Mouse (Mus musculus) right cerebral cortex, adult 2 months (tissue): ENCODE results near the gene Vps54.
"Not testable (repeated sequence)": the region's sequence is repeated elsewhere in the genome, so short reads cannot be mapped to it uniquely, and the experiment has no call there.

ENCODE experiments used
- DNase-seq, 2 experiments: peaks; one replicate each; pipeline ENCODE4 v3.0.0; 2021 to 2022; ENCODE audit warnings: low spot score in 2 of 2

The Vps54 gene

DNA sequence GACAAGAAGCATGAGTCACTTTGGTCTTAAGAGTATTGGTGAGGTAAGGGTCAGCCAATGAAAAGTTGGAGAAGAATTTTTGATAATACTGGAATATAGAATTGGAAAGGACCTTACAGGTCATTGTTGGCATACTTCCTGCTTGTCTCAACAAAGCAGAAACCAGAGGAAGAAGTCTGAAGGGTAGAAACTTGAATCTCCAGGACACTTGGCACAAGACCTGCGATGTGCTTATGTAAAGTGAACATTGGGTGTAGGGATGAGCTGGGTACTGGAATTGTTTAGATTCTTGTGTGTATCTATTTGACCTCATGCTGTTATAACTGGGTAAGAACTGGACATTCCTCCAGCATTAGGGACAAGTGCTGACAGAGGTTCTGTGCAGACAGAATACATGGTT lies 2.3 kb downstream of the Vps54 start:
- no peak for DNase-seq

DNA sequence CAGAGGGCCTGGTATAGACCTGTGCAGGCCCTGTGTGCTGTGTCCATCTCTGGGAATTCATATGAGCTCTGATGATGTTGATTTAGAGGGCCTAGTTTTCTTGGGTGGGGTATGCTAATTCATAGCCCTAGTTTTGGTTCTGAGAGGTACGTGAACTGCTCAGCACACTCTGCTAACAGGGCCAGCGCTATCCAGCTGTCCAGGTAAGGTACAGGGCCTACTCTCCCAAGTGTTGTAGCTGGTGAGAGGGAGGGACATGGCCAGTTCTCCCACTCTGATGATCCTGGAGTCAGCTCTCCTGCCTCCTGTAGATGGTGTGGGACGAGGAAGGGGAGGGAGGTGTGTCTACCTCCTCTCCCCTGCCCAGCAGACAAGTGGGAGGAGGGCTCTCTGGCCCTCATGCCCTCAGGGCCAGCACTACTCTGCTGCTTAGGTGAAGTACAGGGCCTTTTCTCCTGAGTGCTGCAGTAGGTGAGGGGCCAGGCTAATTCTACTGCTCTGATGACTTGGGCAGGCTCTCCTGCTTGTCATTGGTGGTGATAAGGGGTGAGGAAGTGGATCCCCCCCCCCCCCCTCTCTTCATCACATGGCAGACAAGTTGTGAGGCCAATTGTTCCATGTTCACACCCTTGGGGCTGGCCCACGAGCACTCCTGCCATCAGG lies 8.3 kb downstream of the Vps54 start:
- no peak for DNase-seq

DNA sequence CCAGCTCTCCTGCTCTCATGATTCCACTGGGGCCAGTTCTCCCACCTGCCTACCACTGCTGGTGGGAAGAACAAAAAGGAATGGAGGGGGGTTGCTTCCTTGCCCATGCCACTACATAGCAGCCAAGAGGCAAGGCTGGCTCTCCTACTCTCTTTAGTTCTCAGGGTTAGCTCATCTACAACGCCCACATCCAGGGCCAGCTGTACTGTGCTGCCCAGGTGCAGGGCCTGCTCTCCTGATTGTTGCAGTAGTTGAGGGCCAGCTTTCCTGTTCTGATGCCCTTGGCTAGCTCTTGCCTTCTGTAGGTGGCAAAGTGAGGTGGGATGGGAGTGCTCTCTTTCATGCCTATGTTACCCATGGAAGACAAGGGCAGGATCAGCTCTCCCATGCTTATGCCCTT lies 8.9 kb downstream of the Vps54 start:
- no peak for DNase-seq

DNA sequence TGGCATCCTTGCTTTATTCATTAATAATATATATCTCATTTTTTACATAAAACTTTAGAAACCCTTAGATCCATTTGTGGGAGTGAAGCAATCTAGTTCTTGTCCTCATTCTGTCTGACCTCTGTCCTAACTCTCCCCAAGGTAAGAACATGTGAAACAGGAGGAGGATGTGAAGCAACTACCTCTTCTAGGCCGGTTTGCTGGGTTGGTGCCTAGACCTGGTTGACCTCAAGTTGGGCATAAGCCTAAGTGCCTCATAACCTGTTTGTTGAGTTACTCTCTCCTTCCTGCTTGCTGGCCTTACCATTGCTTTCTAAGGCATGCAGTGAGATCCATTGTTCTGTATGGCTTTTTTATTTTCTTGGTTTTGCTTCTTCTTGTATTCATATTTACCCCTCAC lies 11.3 kb downstream of the Vps54 start:
- DNase-seq = no peak

DNA sequence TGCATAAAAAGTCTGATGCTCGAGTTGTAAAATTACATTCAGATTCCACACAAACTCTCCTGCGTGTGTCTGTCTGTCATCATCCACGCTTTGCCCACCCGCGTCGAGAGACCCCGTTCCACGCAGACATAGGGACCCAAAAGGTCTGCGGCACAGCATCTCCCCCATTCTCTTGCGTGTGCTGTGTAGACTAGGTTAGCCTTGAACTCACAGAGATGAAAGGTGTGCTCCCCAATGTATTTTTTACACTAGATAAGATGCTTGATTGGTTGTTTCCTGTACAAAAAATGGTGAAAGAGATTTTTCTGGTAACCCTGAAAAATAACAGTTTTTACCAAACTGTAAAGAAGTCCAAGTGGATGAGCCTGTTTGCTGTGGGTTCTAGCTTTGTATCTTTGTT lies 19.5 kb downstream of the Vps54 start:
- not testable (repeated sequence) for DNase-seq

DNA sequence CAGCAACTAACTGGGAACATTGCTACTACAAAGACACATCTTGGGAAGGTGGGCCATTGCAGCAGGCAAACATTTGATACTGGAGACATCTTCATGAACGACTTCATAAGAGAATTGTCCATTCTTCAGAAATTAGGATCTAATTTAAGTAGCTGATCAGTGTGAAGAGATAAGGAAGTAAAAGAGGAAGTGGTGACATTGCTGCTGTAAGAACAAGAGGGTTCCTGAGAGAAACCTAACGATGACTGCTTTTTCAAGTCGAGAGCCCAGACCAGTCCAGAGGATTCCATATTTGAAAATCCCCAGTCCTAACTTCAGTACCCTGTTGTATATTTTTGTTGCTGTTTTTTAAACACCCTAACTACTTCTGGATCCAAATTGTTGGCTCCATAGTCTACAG lies 26.3 kb downstream of the Vps54 start:
- DNase-seq = no peak

DNA sequence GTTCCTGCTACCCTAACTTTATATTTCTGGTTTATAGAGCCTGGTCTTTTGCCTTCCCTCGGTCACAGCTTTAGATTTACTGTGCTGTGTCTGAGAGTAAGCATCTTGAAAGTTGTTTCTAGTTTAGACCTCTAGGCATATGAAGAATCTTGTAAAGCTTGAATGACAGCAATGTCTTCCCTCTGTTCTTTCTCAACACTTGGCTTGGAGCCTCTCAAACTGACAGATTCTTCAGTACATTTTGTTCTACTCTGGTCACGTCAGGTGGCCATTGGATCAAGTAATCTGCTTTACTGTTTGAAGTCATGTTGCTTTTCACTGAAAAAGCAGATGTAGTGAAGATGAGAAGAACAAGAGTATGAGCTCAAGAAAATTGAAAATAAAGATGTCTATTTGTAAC lies 37.1 kb downstream of the Vps54 start:
- DNase-seq = no peak

DNA sequence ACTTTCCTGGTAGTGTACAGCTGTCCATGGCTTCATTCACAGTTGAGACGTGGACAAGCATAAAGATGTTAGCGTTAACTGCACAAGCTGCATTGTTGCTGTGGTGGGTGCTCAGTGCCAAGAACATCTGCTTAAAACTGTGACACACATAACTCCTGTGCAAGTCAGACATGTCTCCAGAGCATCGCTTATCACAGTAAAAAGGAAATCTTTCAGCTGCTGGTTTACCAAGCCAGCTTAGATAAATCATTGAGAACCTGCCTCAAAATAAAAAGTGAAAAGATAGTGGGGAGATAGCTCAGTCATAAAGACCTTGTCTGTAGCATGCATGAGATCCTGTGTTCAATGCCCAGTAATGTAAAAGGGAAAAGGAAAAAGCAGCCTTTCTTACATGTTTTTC lies 47.3 kb downstream of the Vps54 start:
- DNase-seq = no peak

DNA sequence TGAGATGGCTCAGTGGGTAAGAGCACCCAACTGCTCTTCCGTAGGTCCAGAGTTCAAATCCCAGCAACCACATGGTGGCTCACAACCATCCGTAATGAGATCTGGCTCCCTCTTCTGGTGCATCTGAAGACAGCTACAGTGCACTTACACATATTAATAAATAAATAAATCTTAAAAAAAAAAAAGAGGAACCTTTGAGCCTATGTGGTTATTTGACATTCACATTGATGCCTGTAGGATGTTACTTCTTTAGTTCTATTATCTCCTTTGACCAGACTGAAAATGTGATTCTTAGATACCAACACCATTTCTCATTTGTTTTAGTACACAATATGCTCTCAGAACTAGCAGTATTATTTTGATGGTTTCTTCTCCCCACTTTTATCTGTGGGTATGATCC lies 49.1 kb downstream of the Vps54 start:
- DNase-seq = not testable (repeated sequence)

DNA sequence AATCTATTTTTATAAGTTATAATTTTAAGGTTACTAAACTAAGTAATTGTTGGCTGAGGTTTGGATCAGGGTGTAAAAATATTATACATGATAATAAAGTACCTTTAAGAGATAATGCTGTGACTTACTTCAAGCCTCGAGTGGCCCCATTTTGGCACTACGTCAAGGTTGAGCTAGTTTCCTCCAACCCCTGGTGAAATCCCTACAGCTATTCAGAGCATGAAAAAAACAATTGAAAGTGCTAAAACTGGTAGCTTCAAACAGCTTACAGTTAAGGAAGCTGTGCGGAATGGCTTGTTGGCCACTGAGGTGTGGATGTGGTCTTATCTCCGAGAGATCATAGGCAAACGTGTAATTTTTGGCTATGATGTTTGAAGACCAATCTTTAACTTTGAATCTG lies 56.4 kb downstream of the Vps54 start:
- no peak for DNase-seq

DNA sequence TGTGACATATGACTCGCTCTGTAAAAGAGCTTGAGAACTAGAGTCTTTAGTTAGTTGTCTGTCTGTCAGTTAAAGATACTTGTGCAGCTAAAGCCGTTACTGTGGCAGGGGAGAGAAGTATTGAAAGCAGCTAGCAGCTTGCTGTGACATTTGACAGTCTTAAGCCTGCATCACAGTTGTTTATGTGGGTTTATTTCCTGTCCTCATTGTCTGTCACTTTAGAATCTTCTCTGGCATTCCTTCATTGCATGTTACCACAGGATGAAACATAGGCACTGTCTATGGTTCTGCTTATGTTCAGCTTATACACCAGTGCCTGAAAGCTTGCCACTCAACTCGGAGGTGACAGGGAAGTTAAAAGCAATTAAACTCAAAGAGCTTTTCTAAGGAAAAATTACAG lies 64.5 kb downstream of the Vps54 start:
- DNase-seq = no peak

DNA sequence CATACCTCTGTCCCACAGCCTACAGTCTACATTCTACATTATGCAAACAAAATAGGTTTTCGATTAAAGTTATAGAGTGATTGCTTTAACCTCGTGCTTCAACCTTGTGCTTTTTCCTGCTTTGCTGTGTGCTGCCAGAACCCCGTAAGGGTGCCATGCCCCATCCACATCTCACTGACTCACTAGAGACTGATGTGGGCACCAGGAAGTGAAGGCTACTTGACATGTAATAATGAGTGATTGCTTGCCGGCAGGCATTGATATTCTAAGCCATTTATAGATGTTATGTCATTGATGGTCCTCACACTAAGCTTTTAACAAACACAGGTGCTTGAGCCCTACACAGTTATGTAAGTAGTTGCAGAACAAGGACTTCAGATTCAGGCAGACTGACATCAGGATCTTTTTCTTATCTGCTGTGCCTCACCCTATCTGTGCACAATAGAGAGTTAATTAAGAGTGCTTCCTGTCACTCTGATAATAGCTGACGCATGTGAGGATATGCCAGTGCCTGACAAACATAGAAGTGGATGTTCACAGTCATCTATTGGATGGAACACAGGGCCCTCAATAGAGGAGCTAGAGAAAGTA lies 68.1 kb downstream of the Vps54 start:
- DNase-seq = no peak

DNA sequence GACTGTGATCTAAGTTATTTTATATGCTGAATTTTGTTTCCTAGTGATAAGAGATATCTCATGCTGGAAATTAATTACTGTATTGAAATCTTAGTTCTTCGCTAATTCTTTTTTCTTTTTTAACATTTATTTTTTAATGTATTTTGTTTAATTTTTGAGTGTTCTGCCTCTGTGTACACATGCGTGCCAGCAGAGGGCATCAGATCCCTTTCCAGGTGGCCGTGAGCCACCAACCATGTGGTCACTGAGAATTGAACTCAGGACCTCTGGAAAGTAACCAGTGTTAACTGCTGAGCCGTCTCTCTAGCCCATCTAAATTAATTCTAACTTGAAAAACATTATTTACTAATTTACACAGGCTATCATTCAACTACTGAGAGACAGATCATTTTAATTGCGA lies 69.0 kb downstream of the Vps54 start:
- DNase-seq = no peak

DNA sequence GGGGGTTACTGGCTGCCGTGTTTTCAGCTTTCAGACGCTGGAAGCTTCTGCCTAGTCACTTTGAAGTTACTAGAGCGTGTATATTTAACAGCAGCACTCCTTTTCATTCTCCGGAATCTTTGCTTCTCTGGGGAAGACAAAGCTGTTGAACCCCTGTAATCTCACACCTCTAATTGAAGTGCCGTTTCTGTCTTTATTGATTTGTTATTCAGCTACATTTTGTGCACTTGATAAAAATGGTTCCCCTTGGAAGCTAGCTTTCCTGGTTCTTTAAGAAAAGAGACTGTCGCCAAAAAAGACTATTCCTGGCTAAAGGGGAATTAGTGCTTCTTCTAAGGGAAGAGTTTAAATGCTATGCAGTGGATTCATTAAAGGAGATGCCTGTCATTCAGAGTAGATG lies 70.4 kb downstream of the Vps54 start:
- no peak for DNase-seq

DNA sequence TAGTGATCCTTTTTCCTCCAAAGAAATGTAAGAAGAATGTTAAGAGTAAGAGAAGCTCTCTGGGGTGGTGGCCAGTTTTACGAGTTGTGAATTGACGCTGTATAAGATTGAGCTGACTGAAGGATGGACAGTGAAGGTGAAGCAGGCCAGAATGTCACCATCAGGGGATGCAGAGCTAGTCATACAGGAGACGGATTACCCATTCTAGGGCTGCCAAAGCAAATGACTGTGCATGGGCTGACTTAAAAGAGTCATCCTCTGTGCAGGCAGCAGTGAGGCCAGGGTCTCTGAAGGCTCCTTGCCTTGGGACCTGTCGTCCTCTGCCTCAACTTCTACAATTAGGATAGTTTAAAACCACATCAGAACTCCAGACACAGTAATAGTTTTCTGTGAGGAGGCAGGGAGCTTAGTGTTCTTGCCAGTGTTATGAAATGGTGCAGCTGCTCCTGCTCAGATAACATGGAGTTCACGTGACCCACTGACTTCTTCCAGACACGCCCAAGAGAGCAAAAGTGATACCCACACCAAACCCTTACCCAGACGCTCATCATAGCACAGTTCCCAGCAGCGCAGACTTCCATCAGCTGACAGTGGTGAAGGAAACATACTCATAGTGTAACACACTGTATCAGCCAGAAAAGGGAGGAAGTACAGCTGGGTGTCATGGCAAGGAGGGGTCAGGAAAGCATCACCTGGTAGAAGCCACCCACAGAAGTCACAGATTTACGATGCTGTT lies 75.0 kb downstream of the Vps54 start:
- no peak for DNase-seq

DNA sequence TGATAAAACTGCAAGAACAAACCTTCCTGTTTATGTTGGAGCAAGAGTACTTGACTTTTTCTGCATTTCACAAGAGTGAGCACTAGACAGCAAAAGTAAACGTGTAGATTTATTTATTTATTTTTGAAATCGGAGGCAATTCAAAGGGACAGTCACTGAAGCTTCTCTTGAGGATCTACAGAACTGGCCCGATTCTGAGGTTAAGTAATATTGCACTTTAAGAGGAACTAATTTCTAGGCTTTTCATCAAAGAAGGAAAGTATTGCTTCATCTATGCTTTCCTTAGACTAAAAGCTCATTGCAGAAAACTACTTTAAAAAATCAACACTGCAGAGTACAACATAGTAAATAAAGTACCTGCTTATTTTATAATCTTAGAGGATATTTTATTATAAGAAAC lies 82.5 kb downstream of the Vps54 start:
- DNase-seq = no peak

DNA sequence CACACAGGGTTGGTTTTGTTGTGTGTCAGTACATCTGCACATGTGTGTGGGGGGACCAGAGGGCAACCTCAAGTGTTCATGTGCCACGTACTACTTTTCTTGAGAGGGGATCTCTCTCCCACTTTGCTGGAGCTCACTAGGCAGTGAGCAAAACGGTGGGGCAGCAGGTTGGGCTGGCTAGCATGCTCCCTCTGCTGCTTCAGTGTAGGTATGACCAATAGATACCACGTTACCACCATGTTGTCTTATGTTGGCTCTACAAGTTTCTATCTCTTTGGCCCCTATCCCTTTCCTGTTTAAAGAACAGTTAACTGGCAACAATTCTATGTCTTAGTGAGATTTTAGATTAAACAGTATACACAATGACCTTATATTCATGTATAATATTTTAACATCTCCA lies 83.3 kb downstream of the Vps54 start:
- no peak for DNase-seq

DNA sequence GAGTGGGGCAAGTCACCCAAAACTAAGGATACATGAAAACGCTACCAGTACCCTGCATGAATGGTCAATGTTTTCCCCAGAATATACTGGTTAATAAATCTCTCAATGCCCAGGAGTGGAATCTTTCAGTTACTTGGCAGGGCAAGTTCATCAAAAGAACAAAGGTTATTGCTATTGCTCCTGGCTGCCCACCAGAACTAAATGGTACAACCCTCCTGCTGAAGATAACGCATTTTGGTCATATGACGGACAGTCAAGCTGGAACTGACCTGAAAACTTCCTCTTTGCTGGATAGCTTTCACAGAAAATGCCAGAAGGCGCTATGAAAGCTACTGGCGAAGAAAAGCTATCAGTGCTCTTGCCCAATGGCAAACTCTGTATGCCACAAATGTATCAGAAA lies 86.7 kb downstream of the Vps54 start:
- DNase-seq = no peak

DNA sequence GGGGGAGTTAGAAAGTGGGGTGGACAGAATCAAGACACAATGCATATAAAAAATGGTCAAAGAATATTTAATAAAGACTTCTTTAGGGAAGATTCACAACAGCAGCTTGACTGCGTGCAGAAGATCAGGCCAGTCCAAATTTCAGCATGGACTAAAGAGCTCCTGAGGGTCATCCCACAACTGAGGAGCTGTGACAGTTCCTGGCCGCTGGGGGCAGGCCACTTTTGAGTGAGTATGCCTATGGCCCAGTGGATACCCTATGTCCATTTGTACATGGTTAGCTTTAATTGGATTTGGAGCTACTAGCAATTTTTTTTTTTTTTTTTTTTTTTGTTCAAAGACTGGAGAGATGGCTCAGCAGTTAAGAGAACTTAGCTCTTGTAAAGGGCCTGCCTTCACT lies 87.7 kb downstream of the Vps54 start:
- DNase-seq = no peak

DNA sequence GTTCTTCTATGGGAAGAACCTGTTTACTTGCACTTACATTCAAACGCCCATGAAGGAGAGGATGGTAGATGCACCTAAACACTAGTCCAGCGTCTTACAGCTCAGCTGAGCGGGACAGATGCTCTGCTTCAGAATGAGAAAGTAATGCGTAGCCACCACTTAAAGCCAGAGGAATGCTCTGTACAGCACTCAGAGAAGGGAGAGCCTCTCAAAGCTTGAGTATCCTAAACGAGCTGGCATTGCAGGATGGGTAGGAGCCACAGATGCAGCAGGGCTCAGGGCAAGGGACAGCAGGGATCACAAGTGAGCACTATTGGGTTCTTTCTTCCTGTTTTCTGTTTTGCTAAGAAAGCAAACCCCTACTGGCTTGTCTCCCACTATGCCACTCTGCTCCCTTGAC lies 88.4 kb downstream of the Vps54 start:
- no peak for DNase-seq

DNA sequence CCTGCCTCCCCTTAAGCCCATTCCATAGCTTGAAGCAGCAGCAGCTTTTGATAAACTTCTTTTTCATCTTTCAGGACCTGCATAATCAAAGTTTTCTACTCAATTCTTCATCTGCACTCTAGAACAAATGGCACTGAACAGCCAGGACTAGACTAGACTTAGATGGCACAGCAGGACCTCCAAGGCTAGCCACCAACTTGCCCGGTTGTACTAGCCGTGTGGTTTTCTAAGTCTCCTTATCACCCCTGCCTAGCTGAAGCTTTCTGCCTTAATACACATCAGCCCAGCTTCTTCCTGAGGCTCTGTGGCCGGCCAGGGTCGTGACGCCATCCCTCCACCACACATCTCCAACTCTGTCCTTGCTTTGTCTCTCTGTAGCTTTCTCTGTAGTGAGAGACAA lies 89.1 kb downstream of the Vps54 start:
- no peak for DNase-seq

DNA sequence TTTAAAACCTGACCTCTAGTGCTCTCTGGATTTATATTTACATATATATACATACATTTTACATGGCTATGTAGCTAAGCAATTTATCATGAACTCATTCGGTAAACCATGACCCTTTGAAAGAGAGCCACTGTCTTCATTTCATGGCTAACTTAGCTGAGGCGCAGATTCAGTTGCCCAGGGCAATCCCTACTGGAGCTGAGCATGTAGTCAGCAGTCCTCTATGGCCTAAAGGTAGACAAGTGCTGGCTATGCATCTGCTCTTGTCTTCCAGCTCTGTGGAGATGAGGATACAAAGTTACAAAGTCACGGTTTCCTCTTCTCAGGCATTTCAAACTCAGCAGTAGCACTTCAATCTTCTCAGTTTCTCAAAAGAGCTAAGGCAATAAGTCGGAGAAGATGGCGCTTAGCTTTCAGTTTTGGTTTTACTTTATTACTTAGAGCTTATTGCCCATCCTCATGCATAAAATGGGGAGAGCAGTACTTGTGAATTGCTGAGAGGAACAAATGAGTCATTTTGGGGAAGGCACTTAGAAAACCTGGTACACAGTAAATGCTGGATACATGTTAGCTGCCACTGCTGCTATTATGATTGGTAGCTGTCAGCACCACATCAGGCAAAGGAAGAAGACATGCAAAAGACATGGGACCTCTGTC lies 93.7 kb downstream of the Vps54 start:
- no peak for DNase-seq

DNA sequence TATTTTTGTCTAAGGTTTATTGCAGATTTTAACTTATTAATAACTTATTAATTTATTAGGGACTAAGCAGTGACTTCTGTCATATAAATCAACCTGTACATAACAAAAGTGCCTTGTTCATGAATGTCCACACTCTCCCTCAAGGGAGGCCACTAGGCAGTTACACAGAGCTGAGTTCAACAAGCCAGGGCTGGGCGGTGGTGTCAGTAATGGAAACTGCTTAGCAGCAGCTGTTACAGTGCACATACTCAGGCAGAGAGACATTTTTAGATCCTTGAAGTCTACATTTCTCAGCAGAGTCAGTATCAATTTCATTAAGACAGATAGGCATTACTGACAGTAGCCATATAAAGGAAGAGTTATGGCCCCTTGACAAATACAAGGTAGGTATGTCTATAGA lies 98.8 kb downstream of the Vps54 start:
- DNase-seq = no peak
